Mouse (Mus musculus) liver, embryonic 18 days (tissue): ENCODE results near the gene Psmc5. TPM values are rescaled to one million over a fixed set of nuclear protein-coding genes. Genes with fewer than 3 reads are reported as not detected.

ENCODE experiments used
- polyA plus RNA-seq: library from polyadenylated mRNA; depleted of rRNA; stranded (reverse); fragments of >200 nt; gene quantifications from 2 replicates; pipeline ENCODE4 v1.2.3, GENCODE M21; 2012; rRNA removed

Gene Psmc5
- 60.5 and 63.5 TPM in 2 replicates for polyA plus RNA-seq

DNA sequence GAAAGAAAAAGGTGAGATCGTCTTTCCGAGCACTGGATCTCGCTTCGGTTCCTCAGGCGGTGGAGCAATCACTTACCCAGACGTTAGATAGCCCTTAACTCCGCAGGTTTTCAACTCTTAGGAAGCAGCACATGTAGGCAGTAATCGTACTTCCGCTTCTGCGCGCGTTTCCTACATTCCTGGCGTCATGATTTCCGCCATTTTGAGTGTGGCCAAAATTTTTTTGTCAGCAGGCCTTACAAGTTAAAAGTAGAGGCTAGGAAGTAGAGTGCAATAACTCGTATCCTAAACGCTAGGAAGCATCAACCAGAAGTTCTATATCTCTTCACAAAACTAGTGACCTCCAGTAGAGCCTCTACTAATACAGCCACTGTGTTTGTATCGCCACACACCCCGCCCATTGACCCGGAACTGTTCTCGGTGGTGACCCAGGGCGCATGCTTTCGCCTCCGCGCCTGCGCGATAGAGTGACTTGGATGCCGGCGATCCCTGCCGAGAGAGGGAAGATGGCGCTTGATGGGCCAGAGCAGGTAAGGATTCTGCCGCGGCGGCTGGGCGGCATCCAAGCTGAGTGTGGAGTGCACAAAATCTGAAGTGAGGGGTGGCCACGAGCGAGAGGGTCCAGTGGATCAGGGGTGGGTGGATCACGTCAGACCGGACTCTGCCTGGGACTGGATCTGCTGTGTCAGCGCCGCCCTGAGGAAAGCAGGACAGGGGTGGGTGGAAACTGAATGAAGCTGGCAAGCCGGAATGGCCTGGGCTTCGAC lies at the start of gene Psmc5, which contains the start of gene Ftsj3:
Gene Psmc5, plus strand, starts transcription at position 470 of the 767 bp plus-strand sequence.
Gene Ftsj3, minus strand, starts transcription at position 395 of the 767 bp plus-strand sequence.

DNA sequence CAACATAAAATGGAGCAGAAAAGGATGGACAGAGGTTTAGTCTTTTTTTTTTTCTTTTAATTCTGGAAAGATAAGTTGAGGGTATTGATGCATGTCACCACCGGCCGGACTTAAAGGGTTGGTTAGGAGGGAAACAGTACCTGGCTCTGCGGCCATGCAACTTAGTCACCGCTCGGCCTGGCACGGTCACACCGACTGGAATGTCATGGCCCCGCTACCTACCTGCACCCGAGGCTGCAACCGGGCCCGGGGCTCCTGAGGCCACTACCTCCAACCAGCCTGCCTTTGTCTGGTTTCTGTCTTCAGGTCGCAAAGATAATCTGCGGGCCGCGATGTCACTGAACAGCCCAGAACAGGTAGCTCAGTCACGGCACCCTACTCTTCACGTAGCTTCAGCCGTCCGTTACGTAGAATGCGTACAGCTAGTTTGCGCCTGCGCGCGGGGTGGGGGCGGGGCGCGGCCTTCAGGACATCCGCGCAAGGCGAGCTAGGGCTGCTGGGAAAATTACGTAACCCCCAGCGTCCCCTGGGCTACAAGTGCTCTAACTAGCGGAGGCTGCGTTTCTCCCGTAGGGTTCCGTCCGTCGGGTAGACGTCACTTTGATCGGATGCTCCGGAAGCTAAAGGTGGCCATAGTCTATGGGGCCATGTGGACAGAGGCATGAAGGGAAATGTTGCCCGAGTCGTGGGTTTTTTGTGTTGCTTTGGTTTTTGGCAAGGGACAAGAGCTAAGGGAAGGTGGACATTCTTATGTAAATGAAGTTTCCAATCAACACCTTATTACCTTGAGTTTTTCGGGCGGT lies 39.8 kb upstream of the Psmc5 start, which contains the start of gene Ccdc47:
Gene Ccdc47, minus strand, starts transcription at position 418 of the 803 bp plus-strand sequence.

DNA sequence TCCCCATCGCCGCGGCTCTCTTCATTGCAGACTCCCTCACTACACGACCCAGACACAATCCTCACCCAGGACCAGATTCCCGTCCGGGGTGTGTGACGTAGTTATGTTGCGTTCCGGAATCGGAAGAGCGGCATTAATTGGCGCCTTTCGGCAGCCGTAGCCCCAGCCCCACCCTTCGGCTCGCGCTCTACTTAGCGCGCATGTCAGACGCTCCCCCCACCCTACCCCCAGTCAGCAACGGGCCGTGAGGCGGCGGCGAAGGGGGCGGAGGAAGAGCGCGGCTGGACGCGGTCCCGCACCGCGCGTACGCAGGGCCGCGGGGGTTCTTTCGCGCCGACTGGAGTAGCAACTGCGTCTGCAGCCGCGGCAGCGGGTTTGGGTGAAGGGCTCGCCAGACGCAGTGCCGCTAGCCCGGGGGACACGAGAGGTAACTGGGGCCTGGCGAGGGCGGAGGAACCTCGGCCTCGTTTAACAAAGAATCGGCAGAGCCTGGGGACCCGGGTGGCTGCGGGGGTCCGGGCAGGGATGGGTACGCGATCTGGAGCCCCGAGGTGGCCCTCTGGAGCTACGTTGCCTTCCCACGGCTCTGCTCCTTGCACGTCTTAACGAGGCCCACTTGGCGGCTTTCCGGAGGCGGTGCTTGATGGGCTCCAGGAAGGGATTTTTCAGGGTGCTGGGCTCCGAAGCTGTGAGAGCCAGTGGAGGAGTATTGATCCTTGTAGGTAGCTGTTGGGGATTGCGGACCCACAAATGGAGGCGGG lies 39.0 kb upstream of the Psmc5 start, which contains the start of gene Ddx42:
Gene Ddx42, plus strand, starts transcription at position 197 of the 761 bp plus-strand sequence.

GRCm38 (mm10) chr11:106272644-106273310 lies 16.8 kb downstream of the Psmc5 start, which contains the start of gene Smarcd2:
Smarcd2 (minus strand) TSS chr11:106272972.

DNA sequence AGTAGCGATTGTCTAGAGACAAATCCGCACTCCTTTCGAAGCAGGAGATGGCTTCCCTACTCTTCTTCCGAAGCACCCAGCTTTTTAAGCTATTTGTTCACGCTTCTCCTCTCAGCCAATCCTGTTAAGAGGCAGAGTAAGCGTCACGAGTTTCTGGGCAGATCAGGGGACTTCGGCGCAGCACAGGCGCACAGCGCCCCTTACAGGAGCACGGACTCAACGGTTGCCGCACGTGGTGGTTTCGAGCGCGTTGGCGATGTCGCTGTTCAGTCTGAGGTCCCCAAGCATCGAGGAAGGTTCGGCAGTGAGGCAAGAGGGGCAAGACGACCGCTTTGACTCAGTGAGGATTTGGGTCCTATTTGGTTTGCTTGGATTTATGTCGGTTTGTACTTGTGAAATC lies 20.5 kb downstream of the Psmc5 start, which contains the start of gene Tcam1:
Gene Tcam1, plus strand, starts transcription at position 219 of the 400 bp plus-strand sequence.

DNA sequence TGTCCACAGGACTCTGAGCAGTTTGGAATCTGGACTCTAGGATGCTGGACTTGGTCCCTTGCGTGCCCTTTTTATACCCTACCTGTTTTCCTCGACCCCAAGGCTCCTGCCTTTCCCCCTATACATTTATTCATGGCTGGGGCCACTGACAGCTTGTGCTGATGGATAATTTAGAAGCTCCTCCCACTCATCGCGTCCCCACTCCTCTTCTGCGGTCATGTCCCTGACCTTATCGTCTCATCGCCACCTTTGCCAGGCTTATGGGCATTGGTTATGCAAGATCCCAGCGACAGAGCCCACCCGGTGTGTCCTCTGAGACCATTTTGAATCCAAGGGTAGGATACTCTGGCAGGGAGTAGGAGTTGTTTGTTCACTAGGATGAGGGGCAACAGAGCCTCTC lies 45.8 kb downstream of the Psmc5 start, which contains the start of gene Gh:
Gene Gh, minus strand, starts transcription at position 101 of the 400 bp plus-strand sequence.

Other genes starting within 250 kb of the Psmc5 start
- 0.01 and 0.03 TPM in 2 replicates for gene Kcnh6, start 248.0 kb upstream of the Psmc5 start, polyA plus RNA-seq
- 12.6 and 16.4 TPM in 2 replicates for gene Dcaf7, start 219.3 kb upstream of the Psmc5 start, polyA plus RNA-seq
- gene Taco1, start 190.1 kb upstream of the Psmc5 start, polyA plus RNA-seq: 8.7 and 9.4 TPM in 2 replicates
- 9.5 and 10.2 TPM in 2 replicates for gene Map3k3, start 171.5 kb upstream of the Psmc5 start, polyA plus RNA-seq
- not detected in 2 replicates for gene Gm10840, start 95.3 kb upstream of the Psmc5 start, polyA plus RNA-seq
- gene Limd2, start 95.3 kb upstream of the Psmc5 start, polyA plus RNA-seq: 39.4 and 40.4 TPM in 2 replicates
- gene Strada, start 54.0 kb upstream of the Psmc5 start, polyA plus RNA-seq: 6.9 and 7.0 TPM in 2 replicates
- 24.5 and 27.0 TPM in 2 replicates for gene Ccdc47, start 39.8 kb upstream of the Psmc5 start, polyA plus RNA-seq
- gene Ddx42, start 39.2 kb upstream of the Psmc5 start, polyA plus RNA-seq: 11.9 and 13.5 TPM in 2 replicates
- 15.5 and 16.4 TPM in 2 replicates for gene Ftsj3, start 75 bp upstream of the Psmc5 start, polyA plus RNA-seq
- 35.1 and 37.9 TPM in 2 replicates for gene Smarcd2, start 16.8 kb downstream of the Psmc5 start, polyA plus RNA-seq
- 0.11 and 0.13 TPM in 2 replicates for gene Tcam1, start 20.5 kb downstream of the Psmc5 start, polyA plus RNA-seq
- 0.07 and 0.08 TPM in 2 replicates for gene Gh, start 45.7 kb downstream of the Psmc5 start, polyA plus RNA-seq
- gene Cd79b, start 58.6 kb downstream of the Psmc5 start, polyA plus RNA-seq: 14.8 and 21.6 TPM in 2 replicates
- gene Scn4a, start 97.1 kb downstream of the Psmc5 start, polyA plus RNA-seq: 0.06 TPM in 2 replicates
- not detected in 2 replicates for gene Prr29, start 109.3 kb downstream of the Psmc5 start, polyA plus RNA-seq
- gene Icam2, start 131.9 kb downstream of the Psmc5 start, polyA plus RNA-seq: 17.5 and 19.2 TPM in 2 replicates
- gene Ern1, start 231.7 kb downstream of the Psmc5 start, polyA plus RNA-seq: 5.6 and 7.8 TPM in 2 replicates